Mouse (Mus musculus) lung, embryonic 15.5 days (tissue): ENCODE data around the gene 4933407L21Rik. TPM values are rescaled to one million over a fixed set of nuclear protein-coding genes. Genes with fewer than 3 reads are reported as not detected.

Experiments
- ATAC-seq: fragments of 200-750 bp; cut with Nextera tagmentation; 2 replicates; pipeline ENCODE4 v1.8.0; 2017; ENCODE audit warnings: moderate number of reproducible peaks, borderline replicate concordance; ENCODE audit not compliant: low FRiP score, low TSS enrichment; ENCODE audit errors: extremely low read depth
- H3K27ac ChIP-seq: fragments of 300-500 bp; sonication (generic); 2 replicates; pipeline ENCODE4 v1.5.1; 2015; ENCODE audit warnings: moderate library complexity, mild to moderate bottlenecking, inconsistent platforms
- H3K27me3 ChIP-seq: fragments of 300-500 bp; sonication (generic); 2 replicates; pipeline ENCODE4 v1.6.1; 2015; ENCODE audit warnings: inconsistent platforms
- H3K36me3 ChIP-seq: fragments of 300-500 bp; sonication (generic); 2 replicates; pipeline ENCODE4 v1.6.1; 2015; ENCODE audit warnings: inconsistent platforms
- H3K4me1 ChIP-seq: fragments of 300-500 bp; sonication (generic); 2 replicates; pipeline ENCODE4 v1.6.1; 2015; ENCODE audit warnings: inconsistent platforms
- H3K4me2 ChIP-seq: fragments of 300-500 bp; sonication (generic); 2 replicates; pipeline ENCODE4 v1.6.1; 2015; ENCODE audit warnings: inconsistent platforms, mild to moderate bottlenecking, moderate library complexity
- H3K4me3 ChIP-seq: fragments of 300-500 bp; sonication (generic); 2 replicates; pipeline ENCODE4 v1.5.1; 2015; ENCODE audit warnings: mild to moderate bottlenecking, inconsistent platforms
- H3K9ac ChIP-seq: fragments of 300-500 bp; sonication (generic); 2 replicates; pipeline ENCODE4 v1.6.1; 2015; ENCODE audit warnings: inconsistent platforms
- H3K9me3 ChIP-seq: fragments of 300-500 bp; sonication (generic); 2 replicates; pipeline ENCODE4 v1.6.1; 2016; ENCODE audit warnings: inconsistent platforms
- WGBS: fragments of 180-500 bp; shearing (Covaris S2); methylation state at CpG from one replicate; pipeline ENCODE4 v1.1.7; 2015; 5-methylcytosine and 5-hydroxymethylcytosine counted together
- polyA plus RNA-seq: library from polyadenylated mRNA; unstranded; fragments of >200 nt; fragmentation: Nextera tagmentation; extraction: Ambion mirVana; gene quantifications from 2 replicates; pipeline ENCODE4 v1.2.1, GENCODE M21; 2015

The 4933407L21Rik gene
- polyA plus RNA-seq, 1 experiment from 2014 or later: 0.47 TPM

GRCm38 (mm10) chr1:85899388-85899761, 28.9 kb upstream of the 4933407L21Rik start:
- Histone ChIP-seq H3K9me3 (no peaks in the 10 kb centered on the region), H3K27me3 (no peaks in the 10 kb centered on the region), H3K4me1 (peaks cover 74% of the 10 kb centered on the region), H3K4me2 (no peak overlapping the region), H3K36me3 (peaks cover 16% of the 10 kb centered on the region), H3K4me3 (no peak overlapping the region), H3K27ac (no peak overlapping the region), H3K9ac (no peak overlapping the region)
- ATAC-seq: no peak

- no peaks in the 10 kb centered on the region for H3K27me3 ChIP-seq
- H3K9ac ChIP-seq: no peak overlapping the region
- H3K27ac ChIP-seq: peak overlapping the region; percentile 8; the same call in 1 of the 2 replicates
- H3K4me1 ChIP-seq: peaks cover 72% of the 10 kb centered on the region
- ATAC-seq: no peak
- no peak overlapping the region for H3K4me2 ChIP-seq
- 52% methylated on average over 7 of the region's 7 CpGs for WGBS
- H3K4me3 ChIP-seq: no peak overlapping the region
- peaks cover 28% of the 10 kb centered on the region for H3K36me3 ChIP-seq
- no peaks in the 10 kb centered on the region for H3K9me3 ChIP-seq
Measured at GRCm38 (mm10) chr1:85900521-85901333, 27.6 kb upstream of the 4933407L21Rik start.

GRCm38 (mm10) chr1:85901516-85902107, 26.7 kb upstream of the 4933407L21Rik start:
- peak overlapping the region; percentile 51 for H3K27ac ChIP-seq
- ATAC-seq: peak; percentile 27; the same call in 1 of the 2 replicates

GRCm38 (mm10) chr1:85902108-85902561, 26.1 kb upstream of the 4933407L21Rik start:
- no peak overlapping the region for H3K4me2 ChIP-seq

More at GRCm38 (mm10) chr1:85901516-85902107, 26.7 kb upstream of the 4933407L21Rik start:
- Histone ChIP-seq H3K27me3 (no peaks in the 10 kb centered on the region), H3K4me3 (no peak overlapping the region), H3K9ac (no peak overlapping the region), H3K9me3 (no peaks in the 10 kb centered on the region), H3K4me2 (no peak overlapping the region), H3K4me1 (peaks cover 63% of the 10 kb centered on the region), H3K36me3 (peaks cover 37% of the 10 kb centered on the region)
- 31% methylated on average over 3 of the region's 3 CpGs for WGBS

GRCm38 (mm10) chr1:85906892-85907291, 21.4 kb upstream of the 4933407L21Rik start:
- 60% methylated on average over 12 of the region's 12 CpGs for WGBS
- ATAC-seq: no peak

More at GRCm38 (mm10) chr1:85902108-85902561, 26.1 kb upstream of the 4933407L21Rik start:
- Histone ChIP-seq H3K9me3 (no peaks in the 10 kb centered on the region), H3K4me3 (no peak overlapping the region), H3K36me3 (peaks cover 42% of the 10 kb centered on the region), H3K27ac (0 out of 2 replicates have a peak overlapping the region, but pooled peaks have one; percentile 51), H3K9ac (no peak overlapping the region), H3K4me1 (peaks cover 58% of the 10 kb centered on the region), H3K27me3 (no peaks in the 10 kb centered on the region)
- WGBS: 11% methylated on average over 7 of the region's 7 CpGs
- ATAC-seq: peak; percentile 58; the same call in 1 of the 2 replicates

GRCm38 (mm10) chr1:85908754-85909590, 19.3 kb upstream of the 4933407L21Rik start:
- Histone ChIP-seq H3K27me3 (no peaks in the 10 kb centered on the region), H3K27ac (peak overlapping the region; percentile 71), H3K36me3 (peaks cover 41% of the 10 kb centered on the region), H3K4me2 (no peak overlapping the region), H3K4me1 (peaks cover 19% of the 10 kb centered on the region), H3K9ac (no peak overlapping the region), H3K4me3 (no peak overlapping the region), H3K9me3 (no peaks in the 10 kb centered on the region)
- WGBS: 21% methylated on average over 13 of the region's 13 CpGs
- ATAC-seq: peak; percentile 75

More at GRCm38 (mm10) chr1:85906892-85907291, 21.4 kb upstream of the 4933407L21Rik start:
- H3K4me1 ChIP-seq: peaks cover 30% of the 10 kb centered on the region
- peaks cover 53% of the 10 kb centered on the region for H3K36me3 ChIP-seq
- H3K27me3 ChIP-seq: no peaks in the 10 kb centered on the region
- no peak overlapping the region for H3K4me3 ChIP-seq
- H3K4me2 ChIP-seq: no peak overlapping the region
- no peaks in the 10 kb centered on the region for H3K9me3 ChIP-seq
- H3K27ac ChIP-seq: no peak overlapping the region
- H3K9ac ChIP-seq: no peak overlapping the region

GRCm38 (mm10) chr1:85913078-85913755, 15.1 kb upstream of the 4933407L21Rik start:
- Histone ChIP-seq H3K27me3 (no peaks in the 10 kb centered on the region), H3K4me3 (no peak overlapping the region), H3K9ac (no peak overlapping the region), H3K4me2 (no peak overlapping the region), H3K36me3 (peaks cover under 1% of the 10 kb centered on the region; the same call in 1 of the 2 replicates), H3K27ac (no peak overlapping the region), H3K9me3 (no peaks in the 10 kb centered on the region), H3K4me1 (peaks cover 17% of the 10 kb centered on the region)
- no peak for ATAC-seq
- WGBS: 85% methylated on average over 7 of the region's 7 CpGs

- Histone ChIP-seq H3K9me3 (no peaks in the 10 kb centered on the region), H3K9ac (no peak overlapping the region), H3K4me2 (no peak overlapping the region), H3K27me3 (no peaks in the 10 kb centered on the region), H3K4me3 (no peak overlapping the region), H3K4me1 (peaks cover 4% of the 10 kb centered on the region; the same call in 1 of the 2 replicates), H3K36me3 (no peaks in the 10 kb centered on the region), H3K27ac (no peak overlapping the region)
- no peak for ATAC-seq
Measured at GRCm38 (mm10) chr1:85915890-85916289, 12.4 kb upstream of the 4933407L21Rik start.

GRCm38 (mm10) chr1:85916830-85917450, 11.3 kb upstream of the 4933407L21Rik start:
- WGBS: 58% methylated on average over 4 of the region's 4 CpGs
- peaks cover 8% of the 10 kb centered on the region; the same call in 1 of the 2 replicates for H3K4me1 ChIP-seq
- H3K9ac ChIP-seq: no peak overlapping the region
- H3K4me2 ChIP-seq: no peak overlapping the region
- no peaks in the 10 kb centered on the region for H3K27me3 ChIP-seq
- H3K4me3 ChIP-seq: no peak overlapping the region
- peak; percentile 63; the same call in 1 of the 2 replicates for ATAC-seq
- no peaks in the 10 kb centered on the region for H3K9me3 ChIP-seq
- H3K36me3 ChIP-seq: no peaks in the 10 kb centered on the region
- H3K27ac ChIP-seq: peak overlapping the region; percentile 67; the same call in 1 of the 2 replicates

GRCm38 (mm10) chr1:85919621-85920020, 8.7 kb upstream of the 4933407L21Rik start:
- Histone ChIP-seq H3K4me2 (no peak overlapping the region), H3K9ac (no peak overlapping the region), H3K27me3 (no peaks in the 10 kb centered on the region), H3K4me3 (no peak overlapping the region), H3K36me3 (no peaks in the 10 kb centered on the region), H3K4me1 (peaks cover 8% of the 10 kb centered on the region; the same call in 1 of the 2 replicates), H3K27ac (no peak overlapping the region), H3K9me3 (no peaks in the 10 kb centered on the region)
- ATAC-seq: no peak
- WGBS: 71% methylated on average over 7 of the region's 7 CpGs
